Mouse (Mus musculus) embryonic facial prominence, embryonic 14.5 days (tissue): ENCODE results near the gene Acot1. TPM values are rescaled to one million over a fixed set of nuclear protein-coding genes. Genes with fewer than 3 reads are reported as not detected.

Experiments
- ATAC-seq: fragments of 200-750 bp; cut with Nextera tagmentation; 2 replicates; pipeline ENCODE4 v1.8.0; 2017; ENCODE audit warnings: low read depth, moderate number of reproducible peaks, moderate TSS enrichment
- DNase-seq: peaks from one replicate; pipeline ENCODE4 v3.0.0-alpha.2; 2015; ENCODE audit warnings: low spot score
- H3K27ac ChIP-seq: fragments of 300-500 bp; sonication (generic); replicated peaks from 2 replicates; pipeline ENCODE4 v1.5.1; 2014; ENCODE audit warnings: low read depth, mild to moderate bottlenecking, low read length, moderate library complexity
- H3K27me3 ChIP-seq: fragments of 300-500 bp; sonication (generic); replicated peaks from 2 replicates; pipeline ENCODE4 v1.6.1; 2014; ENCODE audit warnings: low read length; ENCODE audit not compliant: control insufficient read depth, insufficient read depth
- H3K36me3 ChIP-seq: fragments of 300-500 bp; sonication (generic); 2 replicates; pipeline ENCODE4 v1.6.1; 2014; ENCODE audit warnings: low read length, mixed read lengths; ENCODE audit not compliant: control insufficient read depth, insufficient read depth
- H3K4me1 ChIP-seq: fragments of 300-500 bp; sonication (generic); 2 replicates; pipeline ENCODE4 v1.6.1; 2014; ENCODE audit warnings: antibody characterized with exemption, low read length; ENCODE audit not compliant: control insufficient read depth, insufficient read depth
- H3K4me2 ChIP-seq: fragments of 300-500 bp; sonication (generic); 2 replicates; pipeline ENCODE4 v1.6.1; 2014; ENCODE audit warnings: low read depth, mild to moderate bottlenecking, low read length, moderate library complexity, mixed read lengths
- H3K4me3 ChIP-seq: fragments of 300-500 bp; sonication (generic); 2 replicates; pipeline ENCODE4 v1.5.1; 2014; ENCODE audit warnings: low read depth, mild to moderate bottlenecking, low read length
- H3K9ac ChIP-seq: fragments of 300-500 bp; sonication (generic); 2 replicates; pipeline ENCODE4 v1.6.1; 2014; ENCODE audit warnings: low read depth, mild to moderate bottlenecking, low read length, moderate library complexity, mixed read lengths
- H3K9me3 ChIP-seq: fragments of 300-500 bp; sonication (generic); 2 replicates; pipeline ENCODE4 v1.6.1; 2016; ENCODE audit warnings: low read length; ENCODE audit not compliant: control insufficient read depth
- WGBS: fragments of 180-500 bp; shearing (Covaris S2); extraction: QIAGEN DNeasy Blood & Tissue Kit; methylation state at CpG from one replicate; pipeline ENCODE4 v1.1.7; 2014; 5-methylcytosine and 5-hydroxymethylcytosine counted together
- polyA plus RNA-seq: library from polyadenylated mRNA; unstranded; fragments of >200 nt; fragmentation: Nextera tagmentation; extraction: Ambion mirVana; gene quantifications from 2 replicates; pipeline ENCODE4 v1.2.1, GENCODE M21; 2014

The Acot1 gene
- polyA plus RNA-seq, 1 experiment from 2014 or later = 40.2 TPM

DNA sequence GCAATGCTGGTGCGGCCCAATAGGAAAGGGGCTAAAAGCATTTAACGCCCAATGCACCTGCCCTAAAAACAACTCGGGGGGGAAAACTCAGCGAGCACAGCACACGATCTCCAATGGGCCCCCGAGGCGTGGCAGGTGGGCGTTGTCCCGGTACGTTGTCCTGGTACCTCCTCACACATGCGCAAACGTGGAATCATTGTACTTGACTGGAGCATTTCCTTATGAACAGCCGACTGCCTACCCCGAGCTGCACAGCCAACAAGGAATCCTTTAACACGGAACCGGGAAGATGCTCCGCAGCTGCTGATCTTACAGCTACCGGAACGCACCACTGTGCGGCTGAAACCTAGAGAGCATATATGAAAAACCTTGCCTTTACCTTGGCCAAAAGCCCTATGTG is 53.0 kb downstream of the Acot1 start:
- 0 out of 2 replicates have a peak, but pooled peaks cover 3% of the 10 kb centered on the region for H3K9me3 ChIP-seq
- no peaks in the 10 kb centered on the region for H3K4me1 ChIP-seq
- H3K27ac ChIP-seq = no peak overlapping the region
- WGBS = 94% methylated on average over 20 of the region's 20 CpGs
- H3K36me3 ChIP-seq = no peaks in the 10 kb centered on the region
- H3K27me3 ChIP-seq = no peaks in the 10 kb centered on the region
- H3K4me2 ChIP-seq = no peak overlapping the region
- DNase-seq = no peak
- ATAC-seq = no peak
- H3K4me3 ChIP-seq = no peak overlapping the region
- H3K9ac ChIP-seq = no peak overlapping the region

DNA sequence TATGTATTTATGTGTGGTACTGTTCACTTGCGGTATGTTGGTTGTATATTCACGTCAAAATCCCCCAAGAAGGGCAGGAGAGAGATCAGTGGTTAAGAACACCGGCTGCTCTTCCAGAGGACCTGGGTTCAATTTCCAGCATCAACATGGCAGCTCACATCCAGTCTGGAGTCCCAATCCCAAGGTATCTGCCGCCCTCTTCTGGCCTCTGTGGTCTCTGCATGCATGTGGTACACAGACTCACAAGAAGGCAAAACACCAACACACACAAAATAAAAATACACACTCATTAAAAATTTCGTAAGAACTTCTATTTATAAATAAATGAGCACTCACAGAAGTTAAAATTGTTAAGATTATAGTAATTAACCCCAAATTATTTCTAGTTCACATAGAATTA is 53.9 kb downstream of the Acot1 start:
- Histone ChIP-seq H3K27me3 (peaks cover 5% of the 10 kb centered on the region; the same call in 1 of the 2 replicates), H3K36me3 (no peaks in the 10 kb centered on the region), H3K4me2 (no peak overlapping the region), H3K27ac (no peak overlapping the region), H3K9ac (no peak overlapping the region), H3K4me3 (no peak overlapping the region), H3K9me3 (0 out of 2 replicates have a peak, but pooled peaks cover 3% of the 10 kb centered on the region), H3K4me1 (no peaks in the 10 kb centered on the region)
- WGBS = 71% methylated on average over 5 of the region's 5 CpGs
- no peak for DNase-seq
- ATAC-seq = no peak

DNA sequence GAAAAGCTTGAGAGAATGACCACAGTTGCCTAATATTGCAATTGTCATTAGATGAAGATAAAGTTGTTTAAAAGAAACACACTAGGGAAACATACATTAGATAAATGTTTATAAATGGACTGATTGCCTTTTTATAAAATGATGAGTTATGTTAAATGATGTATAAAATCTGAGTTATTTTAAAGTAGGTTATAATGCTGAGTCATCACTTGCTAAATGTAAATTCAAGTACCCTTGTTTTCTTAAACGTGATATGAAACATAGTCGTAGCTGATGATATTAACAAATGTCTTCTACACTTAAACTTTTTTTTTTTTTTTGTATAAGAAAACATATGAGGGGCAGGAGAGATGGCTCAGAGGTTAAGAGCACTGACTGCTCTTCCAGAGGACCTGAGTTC is 54.5 kb downstream of the Acot1 start:
- 0 out of 2 replicates have a peak, but pooled peaks cover 3% of the 10 kb centered on the region for H3K9me3 ChIP-seq
- H3K4me2 ChIP-seq = no peak overlapping the region
- WGBS = 86% methylated on average over 2 of the region's 2 CpGs
- H3K4me1 ChIP-seq = no peaks in the 10 kb centered on the region
- no peak overlapping the region for H3K27ac ChIP-seq
- peaks cover 11% of the 10 kb centered on the region for H3K27me3 ChIP-seq
- ATAC-seq (no peak), DNase-seq (no peak)
- H3K36me3 ChIP-seq = no peaks in the 10 kb centered on the region
- H3K9ac ChIP-seq = no peak overlapping the region
- no peak overlapping the region for H3K4me3 ChIP-seq

DNA sequence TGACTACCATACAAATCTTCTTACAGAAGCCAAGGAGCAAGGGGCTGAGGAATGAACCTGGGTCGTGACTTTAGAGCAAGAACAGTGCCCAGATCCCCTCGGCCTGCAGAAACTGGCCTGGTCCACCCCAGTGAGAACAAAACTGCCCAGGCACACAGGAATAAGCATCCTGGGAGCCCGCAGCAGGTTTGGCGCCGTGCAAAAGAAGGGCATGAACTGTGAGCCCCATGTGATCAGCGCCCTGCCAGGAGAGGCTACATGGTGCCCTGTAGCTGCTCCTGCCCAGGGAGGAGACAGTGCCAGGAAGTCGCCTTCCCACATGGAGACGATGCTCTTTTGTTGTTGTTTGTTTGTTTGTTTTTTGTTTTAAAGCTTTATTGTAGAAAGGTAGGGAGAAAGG is 55.3 kb downstream of the Acot1 start:
- Histone ChIP-seq H3K4me3 (no peak overlapping the region), H3K36me3 (no peaks in the 10 kb centered on the region), H3K9me3 (0 out of 2 replicates have a peak, but pooled peaks cover 3% of the 10 kb centered on the region), H3K4me2 (no peak overlapping the region), H3K9ac (no peak overlapping the region), H3K27me3 (peaks cover 17% of the 10 kb centered on the region), H3K27ac (no peak overlapping the region), H3K4me1 (no peaks in the 10 kb centered on the region)
- DNase-seq = no peak
- ATAC-seq = no peak
- 70% methylated on average over 8 of the region's 8 CpGs for WGBS

DNA sequence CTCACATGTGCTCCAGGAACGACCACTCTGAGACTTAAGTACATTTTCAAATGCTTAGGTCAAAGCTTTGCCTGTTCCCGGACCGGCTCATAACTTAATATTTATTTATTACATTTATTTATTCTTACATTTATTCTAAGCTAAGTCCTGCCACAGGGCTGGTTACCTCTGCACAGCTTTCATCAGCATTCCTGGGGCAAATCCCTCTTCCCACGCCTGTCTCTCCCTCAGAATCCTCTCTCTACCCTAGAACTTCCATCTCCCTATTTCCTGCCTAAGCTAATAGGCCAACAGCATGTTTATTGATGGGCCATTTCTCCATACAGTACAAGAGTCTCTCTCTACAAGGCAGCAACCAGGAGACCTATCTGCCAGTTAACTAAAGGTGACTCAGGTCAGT is 58.5 kb downstream of the Acot1 start:
- Histone ChIP-seq H3K9me3 (0 out of 2 replicates have a peak, but pooled peaks cover 3% of the 10 kb centered on the region), H3K4me2 (no peak overlapping the region), H3K36me3 (no peaks in the 10 kb centered on the region), H3K27me3 (peaks cover 21% of the 10 kb centered on the region), H3K4me3 (no peak overlapping the region), H3K4me1 (no peaks in the 10 kb centered on the region), H3K9ac (no peak overlapping the region), H3K27ac (no peak overlapping the region)
- WGBS = 76% methylated on average over 4 of the region's 4 CpGs
- no peak for ATAC-seq
- no peak for DNase-seq

Other genes with a start within 250 kb of the Acot1 start
- gene Papln, start 245.9 kb upstream of the Acot1 start, polyA plus RNA-seq = 1.8 and 2.6 TPM in 2 replicates
- 29.9 and 33.1 TPM in 2 replicates for gene Numb, start 87.6 kb upstream of the Acot1 start, polyA plus RNA-seq
- gene Riox1, start 58.9 kb upstream of the Acot1 start, polyA plus RNA-seq = 11.8 and 13.0 TPM in 2 replicates
- not detected in 2 replicates for gene Heatr4, start 24.6 kb upstream of the Acot1 start, polyA plus RNA-seq
- 9.8 and 14.5 TPM in 2 replicates for gene Acot2, start 21.6 kb upstream of the Acot1 start, polyA plus RNA-seq
- 0.13 and 0.38 TPM in 2 replicates for gene Acot4, start 28.9 kb downstream of the Acot1 start, polyA plus RNA-seq
- not detected in 2 replicates for gene Gm49366, start 29.4 kb downstream of the Acot1 start, polyA plus RNA-seq
- gene Acot3, start 42.7 kb downstream of the Acot1 start, polyA plus RNA-seq = 0.13 TPM in 1 of 2 replicates, not detected in the other
- gene Acot5, start 59.8 kb downstream of the Acot1 start, polyA plus RNA-seq = not detected in 2 replicates
- 2.3 and 2.6 TPM in 2 replicates for gene Acot6, start 91.2 kb downstream of the Acot1 start, polyA plus RNA-seq
- gene Dnal1, start 104.9 kb downstream of the Acot1 start, polyA plus RNA-seq = 5.9 and 7.1 TPM in 2 replicates
- 1.4 TPM in 2 replicates for gene Pnma1, start 139.0 kb downstream of the Acot1 start, polyA plus RNA-seq
- gene Elmsan1, start 209.4 kb downstream of the Acot1 start, polyA plus RNA-seq = 9.4 and 9.8 TPM in 2 replicates